Mouse (Mus musculus): ENCODE measurements around the gene Gm4894. TPM values are rescaled to one million over a fixed set of nuclear protein-coding genes. Genes with fewer than 3 reads are reported as not detected.

Gm4894 gene
- polyA plus RNA-seq (2014; fragmentation: Nextera tagmentation; extraction: Ambion mirVana): not detected in 2 replicates

DNA sequence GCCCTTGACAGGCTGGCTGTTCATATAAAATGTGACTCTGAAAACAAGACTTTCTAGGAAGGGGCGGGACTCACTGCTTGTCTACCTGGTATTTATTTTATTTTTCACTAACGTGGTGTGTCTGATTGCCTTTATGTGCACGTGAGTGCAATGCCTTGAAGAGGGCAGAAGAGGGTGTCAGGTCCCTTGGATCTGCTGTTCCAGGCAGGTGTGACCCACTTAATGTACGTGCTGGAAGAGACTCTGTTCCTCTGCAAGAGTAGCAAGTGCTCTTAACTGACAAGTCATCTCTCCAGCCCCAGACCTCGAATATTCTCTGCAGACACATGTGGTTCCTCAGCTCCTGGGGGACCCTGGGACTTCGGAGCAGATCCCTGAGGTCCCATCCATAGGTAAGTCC is at the start of gene Gm4894:
Gm4894 (plus strand) TSS at position 301 of the 400 bp plus-strand sequence.
- ATAC-seq (ENCODE audit: low FRiP score): no peak
- whole genome bisulfite sequencing: 81% methylated on average over 6 of the region's 6 CpGs
- no peaks in the 10 kb centered on the region for H3K36me3 ChIP-seq (ENCODE audit: control insufficient read depth, insufficient read depth, low read length)

DNA sequence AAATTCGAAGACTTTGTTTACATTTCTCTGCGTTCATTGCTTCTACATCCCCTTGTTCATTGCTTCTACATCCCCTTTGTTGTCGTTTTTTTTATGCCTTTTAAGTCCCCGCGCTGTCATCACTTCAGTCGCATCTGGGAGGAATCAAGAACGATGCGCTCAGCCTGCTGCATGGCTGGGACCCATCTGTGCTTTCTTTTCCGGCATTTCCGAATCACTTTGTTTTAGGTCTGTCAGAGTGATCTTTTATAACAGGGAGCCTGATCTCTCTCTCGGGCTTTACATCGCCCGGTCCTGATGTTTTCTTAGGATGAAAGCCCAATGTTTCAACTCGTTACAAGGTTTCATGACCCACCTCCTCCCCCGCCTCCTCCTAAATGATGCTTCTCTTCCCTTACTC is 44.0 kb upstream of the Gm4894 start:
- Histone ChIP-seq H3K27ac (ENCODE audit: low read depth, low read length) (no peak overlapping the region), H3K9ac (ENCODE audit: low read length) (no peak overlapping the region), H3K4me3 (ENCODE audit: low read depth, low read length) (no peak overlapping the region), H3K36me3 (ENCODE audit: control insufficient read depth, insufficient read depth, low read length) (no peaks in the 10 kb centered on the region), H3K4me2 (no peak overlapping the region), H3K9me3 (ENCODE audit: control insufficient read depth, low read length) (no peaks in the 10 kb centered on the region), H3K4me1 (ENCODE audit: control insufficient read depth, insufficient read depth, low read length) (peaks cover 8% of the 10 kb centered on the region), H3K27me3 (ENCODE audit: control insufficient read depth, insufficient read depth, low read length) (no peaks in the 10 kb centered on the region)
- WGBS: 59% methylated on average over 15 of the region's 15 CpGs
- DNase-seq (ENCODE audit: low spot score, missing footprints) (no peak), ATAC-seq (ENCODE audit: low FRiP score) (no peak)

More for the DNA sequence above, at the start of gene Gm4894:
- Histone ChIP-seq H3K27me3 (ENCODE audit: control insufficient read depth, insufficient read depth, low read length) (no peaks in the 10 kb centered on the region), H3K4me1 (ENCODE audit: control insufficient read depth, insufficient read depth, low read length) (no peaks in the 10 kb centered on the region), H3K9me3 (ENCODE audit: control insufficient read depth, low read length) (no peaks in the 10 kb centered on the region), H3K27ac (ENCODE audit: low read depth, low read length) (no peak within 1 kb of the TSS), H3K4me3 (ENCODE audit: low read depth, low read length) (no peak within 1 kb of the TSS), H3K4me2 (no peak within 1 kb of the TSS), H3K9ac (ENCODE audit: low read length) (no peak within 1 kb of the TSS)
- DNase-seq (ENCODE audit: low spot score, missing footprints): no peak

DNA sequence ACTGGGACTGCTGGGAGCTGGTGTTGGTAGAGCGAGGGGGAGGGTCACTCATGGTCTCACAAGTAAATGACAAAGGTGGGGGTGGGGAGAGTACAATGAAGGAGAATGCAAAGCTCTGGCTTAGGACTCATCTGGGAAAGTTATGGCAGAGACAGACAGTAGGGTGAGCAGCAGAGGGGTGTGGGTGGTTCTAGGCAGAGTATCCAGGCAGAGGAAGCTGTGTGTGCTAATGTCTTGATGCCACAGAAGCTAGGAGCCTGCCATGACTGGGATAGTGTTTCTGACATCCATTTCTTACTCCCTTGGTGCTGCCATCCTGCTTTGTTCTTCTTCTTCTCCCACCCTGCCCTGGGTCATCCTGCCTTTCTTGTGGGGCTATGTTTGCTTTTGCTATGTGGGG is 38.8 kb upstream of the Gm4894 start:
- no peak overlapping the region for H3K4me2 ChIP-seq
- H3K27ac ChIP-seq (ENCODE audit: low read depth, low read length): no peak overlapping the region
- H3K36me3 ChIP-seq (ENCODE audit: control insufficient read depth, insufficient read depth, low read length): no peaks in the 10 kb centered on the region
- no peak for ATAC-seq (ENCODE audit: low FRiP score)
- no peak overlapping the region for H3K9ac ChIP-seq (ENCODE audit: low read length)
- peaks cover 8% of the 10 kb centered on the region for H3K4me1 ChIP-seq (ENCODE audit: control insufficient read depth, insufficient read depth, low read length)
- H3K27me3 ChIP-seq (ENCODE audit: control insufficient read depth, insufficient read depth, low read length): no peaks in the 10 kb centered on the region
- no peak for DNase-seq (ENCODE audit: low spot score, missing footprints)
- no peak overlapping the region for H3K4me3 ChIP-seq (ENCODE audit: low read depth, low read length)
- WGBS: 67% methylated on average over 1 of the region's 1 CpGs
- no peaks in the 10 kb centered on the region for H3K9me3 ChIP-seq (ENCODE audit: control insufficient read depth, low read length)

DNA sequence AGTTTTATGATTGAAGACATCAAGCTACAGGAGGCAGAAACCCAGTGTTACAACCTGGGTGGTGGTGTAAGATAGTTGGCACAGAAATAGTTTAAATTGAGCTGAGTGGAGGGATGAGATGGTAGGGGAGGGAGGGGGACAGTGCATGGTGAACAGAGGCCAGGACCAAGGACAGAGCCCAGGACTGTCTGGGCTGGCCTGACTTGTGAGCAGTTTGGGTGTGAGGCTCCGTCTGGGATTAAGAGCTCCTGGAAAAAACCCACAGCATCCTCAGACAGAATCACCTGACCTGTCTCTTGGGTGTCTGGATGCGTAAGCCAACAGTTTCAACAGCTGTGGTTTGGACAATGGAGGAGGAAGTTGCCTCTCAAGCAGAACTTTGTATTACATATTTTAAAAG is 35.6 kb upstream of the Gm4894 start:
- no peaks in the 10 kb centered on the region for H3K27me3 ChIP-seq (ENCODE audit: control insufficient read depth, insufficient read depth, low read length)
- 45% methylated on average over 2 of the region's 2 CpGs for WGBS
- H3K9ac ChIP-seq (ENCODE audit: low read length): no peak overlapping the region
- H3K27ac ChIP-seq (ENCODE audit: low read depth, low read length): no peak overlapping the region
- ATAC-seq (ENCODE audit: low FRiP score) (no peak), DNase-seq (ENCODE audit: low spot score, missing footprints) (no peak)
- no peaks in the 10 kb centered on the region for H3K9me3 ChIP-seq (ENCODE audit: control insufficient read depth, low read length)
- H3K4me2 ChIP-seq: no peak overlapping the region
- no peak overlapping the region for H3K4me3 ChIP-seq (ENCODE audit: low read depth, low read length)
- H3K36me3 ChIP-seq (ENCODE audit: control insufficient read depth, insufficient read depth, low read length): no peaks in the 10 kb centered on the region
- peaks cover 9% of the 10 kb centered on the region for H3K4me1 ChIP-seq (ENCODE audit: control insufficient read depth, insufficient read depth, low read length)

DNA sequence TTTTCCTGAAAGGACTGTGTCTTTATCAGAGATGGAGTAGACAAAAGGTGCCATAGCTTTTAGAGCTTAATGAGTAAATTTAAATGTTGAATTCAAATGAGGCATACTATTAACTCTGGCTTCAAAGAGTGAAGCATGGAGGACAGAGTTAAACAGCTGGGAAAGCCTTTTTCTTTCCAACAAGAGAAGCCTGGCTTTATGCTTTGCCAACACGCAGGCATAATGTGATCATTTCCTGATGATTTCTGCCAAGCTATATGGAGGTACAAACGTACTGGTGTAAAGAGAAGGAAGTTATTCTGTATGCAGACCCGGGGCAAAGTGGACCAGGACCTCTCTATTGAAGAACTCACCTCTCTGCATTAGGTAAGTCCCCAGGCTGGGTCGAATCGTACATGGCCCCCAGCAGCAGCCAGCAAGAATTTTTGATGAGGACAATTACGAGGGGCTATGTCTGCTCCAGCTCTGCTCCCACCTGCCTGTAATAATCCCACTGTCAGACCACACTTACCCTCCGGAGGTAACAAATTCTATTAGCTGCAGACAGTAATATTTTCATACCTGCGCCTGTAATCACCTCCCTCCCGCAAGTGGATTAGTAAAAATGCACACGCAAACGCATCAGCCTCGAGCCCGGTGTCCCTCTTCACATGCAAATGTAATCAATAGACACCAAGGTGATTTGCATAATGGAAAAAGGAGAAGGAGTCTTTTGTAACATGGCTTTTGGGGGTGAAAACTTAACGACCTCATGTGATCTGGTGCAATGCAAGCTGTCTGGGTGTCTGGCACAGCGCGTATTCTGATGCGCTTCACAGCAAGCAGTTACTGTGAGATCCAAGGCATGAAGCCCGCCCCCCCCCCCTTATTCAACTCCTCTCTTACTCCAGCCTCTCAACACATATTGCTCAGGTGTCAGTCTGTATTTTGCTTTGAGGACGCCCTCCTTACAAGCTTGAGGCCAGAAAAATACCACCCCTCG is 32.4 kb upstream of the Gm4894 start:
- H3K4me1 ChIP-seq (ENCODE audit: control insufficient read depth, insufficient read depth, low read length): peaks cover 3% of the 10 kb centered on the region; the same call in 1 of the 2 replicates
- no peak for DNase-seq (ENCODE audit: low spot score, missing footprints)
- no peaks in the 10 kb centered on the region for H3K27me3 ChIP-seq (ENCODE audit: control insufficient read depth, insufficient read depth, low read length)
- WGBS: 80% methylated on average over 20 of the region's 20 CpGs
- no peaks in the 10 kb centered on the region for H3K36me3 ChIP-seq (ENCODE audit: control insufficient read depth, insufficient read depth, low read length)
- no peak overlapping the region for H3K4me2 ChIP-seq
- no peaks in the 10 kb centered on the region for H3K9me3 ChIP-seq (ENCODE audit: control insufficient read depth, low read length)
- no peak overlapping the region for H3K4me3 ChIP-seq (ENCODE audit: low read depth, low read length)
- no peak overlapping the region for H3K9ac ChIP-seq (ENCODE audit: low read length)
- H3K27ac ChIP-seq (ENCODE audit: low read depth, low read length): no peak overlapping the region
- no peak for ATAC-seq (ENCODE audit: low FRiP score)

DNA sequence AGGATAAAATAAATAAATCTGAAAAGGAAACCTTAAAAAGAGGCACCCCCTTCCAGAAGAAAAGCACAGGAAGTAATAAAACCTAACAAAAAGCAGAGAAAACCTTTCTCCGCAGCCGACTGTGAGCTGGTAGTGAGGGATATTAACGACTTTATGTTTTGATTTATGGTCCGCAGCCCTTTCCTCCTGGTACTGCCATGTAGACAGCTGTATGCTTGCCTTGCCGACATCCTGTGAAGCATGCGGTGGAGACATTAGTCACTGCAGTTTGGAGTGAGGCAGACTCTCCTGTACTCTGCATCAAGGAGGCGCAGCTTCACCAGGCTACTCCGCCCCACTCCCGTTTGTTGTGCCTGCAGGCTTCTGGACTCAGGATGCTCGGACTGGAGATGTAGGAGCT is 25.8 kb upstream of the Gm4894 start:
- no peak for DNase-seq (ENCODE audit: low spot score, missing footprints)
- Histone ChIP-seq H3K4me1 (ENCODE audit: control insufficient read depth, insufficient read depth, low read length) (no peaks in the 10 kb centered on the region), H3K9me3 (ENCODE audit: control insufficient read depth, low read length) (no peaks in the 10 kb centered on the region), H3K9ac (ENCODE audit: low read length) (no peak overlapping the region), H3K27me3 (ENCODE audit: control insufficient read depth, insufficient read depth, low read length) (no peaks in the 10 kb centered on the region), H3K4me3 (ENCODE audit: low read depth, low read length) (no peak overlapping the region), H3K4me2 (no peak overlapping the region), H3K36me3 (ENCODE audit: control insufficient read depth, insufficient read depth, low read length) (no peaks in the 10 kb centered on the region), H3K27ac (ENCODE audit: low read depth, low read length) (no peak overlapping the region)
- no peak for ATAC-seq (ENCODE audit: low FRiP score)
- WGBS: 84% methylated on average over 10 of the region's 10 CpGs

DNA sequence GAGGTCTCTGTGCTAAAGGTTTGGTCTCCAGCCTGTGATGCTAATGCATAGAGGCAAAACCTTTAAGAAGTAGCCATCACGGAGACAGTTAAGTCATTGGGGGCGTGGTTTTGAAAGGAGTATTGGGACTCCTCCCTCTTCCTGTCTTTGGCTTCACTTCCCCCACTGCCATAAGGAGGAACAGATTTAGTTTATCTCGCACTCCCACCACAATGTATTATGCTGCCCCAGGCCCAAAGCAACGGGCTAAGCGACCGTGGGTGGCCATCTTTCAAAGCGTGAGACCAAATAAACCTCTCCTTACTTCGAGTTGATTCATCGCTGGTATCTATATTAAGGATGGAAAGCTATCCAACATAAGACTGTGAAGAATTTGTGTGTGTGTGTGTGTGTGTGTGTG is 22.9 kb upstream of the Gm4894 start:
- Histone ChIP-seq H3K9me3 (ENCODE audit: control insufficient read depth, low read length) (no peaks in the 10 kb centered on the region), H3K9ac (ENCODE audit: low read length) (no peak overlapping the region), H3K27ac (ENCODE audit: low read depth, low read length) (no peak overlapping the region), H3K4me3 (ENCODE audit: low read depth, low read length) (no peak overlapping the region), H3K4me2 (no peak overlapping the region), H3K36me3 (ENCODE audit: control insufficient read depth, insufficient read depth, low read length) (no peaks in the 10 kb centered on the region), H3K27me3 (ENCODE audit: control insufficient read depth, insufficient read depth, low read length) (no peaks in the 10 kb centered on the region), H3K4me1 (ENCODE audit: control insufficient read depth, insufficient read depth, low read length) (no peaks in the 10 kb centered on the region)
- 86% methylated on average over 9 of the region's 9 CpGs for WGBS
- DNase-seq (ENCODE audit: low spot score, missing footprints): no peak
- no peak for ATAC-seq (ENCODE audit: low FRiP score)

DNA sequence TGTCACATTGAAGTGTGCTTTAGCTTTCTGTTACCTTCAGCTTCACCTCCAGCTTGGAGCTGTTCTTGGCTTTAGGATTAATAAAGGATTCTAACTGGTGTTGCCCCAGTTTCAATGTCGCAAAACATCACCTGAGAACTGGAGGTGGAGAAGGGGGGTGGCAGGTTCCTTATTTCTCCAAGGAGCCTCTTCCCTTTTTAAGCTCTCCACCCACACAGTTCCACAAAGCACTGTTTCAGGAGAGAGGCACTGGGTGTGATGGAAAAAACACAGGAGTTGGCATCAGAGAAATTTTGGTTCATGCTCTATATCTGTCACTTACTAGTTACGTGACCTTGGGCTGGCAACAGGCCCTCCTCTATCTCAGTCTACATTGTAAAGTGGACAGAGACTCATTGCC is 21.3 kb upstream of the Gm4894 start:
- Histone ChIP-seq H3K27ac (ENCODE audit: low read depth, low read length) (no peak overlapping the region), H3K9me3 (ENCODE audit: control insufficient read depth, low read length) (no peaks in the 10 kb centered on the region), H3K4me1 (ENCODE audit: control insufficient read depth, insufficient read depth, low read length) (no peaks in the 10 kb centered on the region), H3K9ac (ENCODE audit: low read length) (no peak overlapping the region), H3K4me3 (ENCODE audit: low read depth, low read length) (no peak overlapping the region), H3K27me3 (ENCODE audit: control insufficient read depth, insufficient read depth, low read length) (no peaks in the 10 kb centered on the region), H3K4me2 (no peak overlapping the region), H3K36me3 (ENCODE audit: control insufficient read depth, insufficient read depth, low read length) (no peaks in the 10 kb centered on the region)
- ATAC-seq (ENCODE audit: low FRiP score) (no peak), DNase-seq (ENCODE audit: low spot score, missing footprints) (no peak)
- 92% methylated on average over 2 of the region's 2 CpGs for WGBS

DNA sequence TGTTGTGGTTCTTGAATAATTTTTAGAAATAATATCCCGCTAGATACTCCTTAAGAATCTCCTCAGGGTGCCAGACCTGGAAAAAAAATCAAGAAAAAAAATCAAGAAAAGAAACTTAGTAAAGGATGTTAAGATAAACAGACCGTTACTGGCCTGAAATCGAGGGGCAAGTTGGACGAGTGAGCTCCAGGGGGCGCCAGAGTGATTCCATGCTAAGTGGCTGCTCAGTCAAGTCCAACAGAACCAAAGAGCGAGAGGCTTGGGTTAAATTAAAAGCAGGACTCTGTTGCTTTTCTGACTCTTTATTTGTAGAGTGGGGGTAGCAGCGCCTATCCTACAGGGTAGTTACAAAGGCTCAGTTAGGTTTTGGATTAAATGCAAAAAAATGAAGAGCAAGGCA is 3.5 kb upstream of the Gm4894 start:
- Histone ChIP-seq H3K27ac (ENCODE audit: low read depth, low read length) (no peak overlapping the region), H3K27me3 (ENCODE audit: control insufficient read depth, insufficient read depth, low read length) (no peaks in the 10 kb centered on the region), H3K4me1 (ENCODE audit: control insufficient read depth, insufficient read depth, low read length) (no peaks in the 10 kb centered on the region; the same call in 1 of the 2 replicates), H3K9ac (ENCODE audit: low read length) (no peak overlapping the region), H3K4me2 (no peak overlapping the region), H3K36me3 (ENCODE audit: control insufficient read depth, insufficient read depth, low read length) (no peaks in the 10 kb centered on the region), H3K4me3 (ENCODE audit: low read depth, low read length) (no peak overlapping the region), H3K9me3 (ENCODE audit: control insufficient read depth, low read length) (no peaks in the 10 kb centered on the region)
- WGBS: 33% methylated on average over 7 of the region's 7 CpGs
- DNase-seq (ENCODE audit: low spot score, missing footprints): peak; percentile 93
- no peak for ATAC-seq (ENCODE audit: low FRiP score)

Measured in midbrain, embryonic 11.5 days (tissue).